Mouse (Mus musculus) lung, postnatal 4 days (tissue): ENCODE measurements around the gene Gm17521.
"Not testable (repeated sequence)": the region's sequence is repeated elsewhere in the genome, so short reads cannot be mapped to it uniquely, and the experiment has no call there.

ENCODE experiments used
- DNase-seq, 2 experiments: peaks; one replicate each; pipeline ENCODE4 v3.0.0; 2021

Gm17521 gene

DNA sequence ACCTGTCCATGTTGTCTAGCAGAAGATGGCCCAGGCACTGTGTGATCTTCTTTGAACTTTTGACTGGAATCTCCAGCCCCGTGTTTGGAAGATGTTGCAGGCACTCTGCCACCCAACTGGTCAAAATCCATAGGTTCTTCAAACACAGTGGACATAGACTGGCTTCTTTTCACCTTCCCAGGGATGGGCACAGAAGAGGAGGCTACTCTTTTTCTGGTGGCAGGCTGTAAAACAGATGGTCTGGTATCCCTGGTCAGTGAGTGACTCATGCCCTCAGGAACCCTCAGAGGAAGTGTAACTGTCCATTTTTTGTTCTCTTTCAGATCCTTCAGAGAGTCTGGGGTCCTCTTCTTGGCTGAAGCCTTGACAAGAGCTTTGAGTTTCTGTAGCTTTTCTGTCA, at the start of gene Gm17521:
TSS of gene Gm17521 (minus strand) at position 101 of the 400 bp plus-strand sequence.
- DNase-seq, result not testable (repeated sequence)

DNA sequence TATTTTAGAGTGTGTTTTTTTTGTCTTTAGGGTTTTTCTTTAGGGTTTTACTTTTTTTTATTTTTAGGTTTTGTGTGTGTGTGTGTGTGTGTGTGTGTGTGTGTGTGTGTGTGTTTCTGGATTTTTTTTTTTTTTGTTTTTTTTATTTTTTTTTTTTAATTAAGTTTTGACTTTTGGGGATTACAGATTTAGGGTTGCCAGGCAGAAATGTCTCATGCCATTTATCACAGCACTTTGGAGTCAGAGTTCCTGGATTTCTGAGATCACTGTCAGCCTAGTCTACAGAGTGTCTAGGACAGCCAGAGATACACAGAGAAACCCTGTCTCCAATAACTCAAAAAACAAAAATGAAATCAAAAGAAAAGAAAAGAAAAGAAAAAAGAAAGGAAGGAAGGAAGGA, 14.5 kb upstream of the Gm17521 start:
- DNase-seq, result no peak

DNA sequence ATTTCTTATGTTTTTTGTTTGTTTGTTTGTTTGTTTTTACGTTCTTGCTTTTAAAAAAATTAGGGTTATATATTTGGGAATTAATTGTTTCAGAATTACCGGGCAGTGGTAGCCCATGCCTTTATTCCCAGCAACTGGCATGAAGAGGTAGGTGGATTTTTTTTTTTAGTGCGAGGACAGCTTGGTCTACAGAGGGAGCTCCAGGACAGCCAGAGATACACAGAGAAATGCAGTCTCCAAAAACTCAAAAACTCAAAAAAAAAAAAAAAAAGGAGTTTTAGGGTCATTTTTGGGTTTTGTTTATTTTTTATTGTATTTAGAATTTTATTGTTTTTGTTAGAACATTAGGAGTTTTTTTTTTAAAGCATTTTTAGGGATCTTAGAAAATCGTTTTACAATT, 14.0 kb upstream of the Gm17521 start:
- DNase-seq, result no peak
